Mouse (Mus musculus) heart, adult 2 months (tissue): ENCODE measurements at regions not wholly inside any gene's neighbourhood (a gene's known extent, or its start where the extent isn't known, plus 50 kb on each side); places are given as distances from the start of the nearest gene placed in this dataset.

Experiments
- CTCF ChIP-seq: fragments of 200-600 bp; IDR thresholded peaks from 2 replicates; pipeline ENCODE4 v1.8.1; 2022; ENCODE audit warnings: antibody characterized with exemption, mild to moderate bottlenecking, moderate library complexity
- EP300 ChIP-seq: fragments of 200-500 bp; IDR thresholded peaks from 2 replicates; pipeline ENCODE4 v1.6.1; 2011; ENCODE audit warnings: low read depth, low read length, control low read depth; ENCODE audit not compliant: insufficient read depth
- POLR2A ChIP-seq: fragments of 200-500 bp; IDR thresholded peaks from 2 replicates; pipeline ENCODE4 v1.6.1; 2011; ENCODE audit warnings: mild to moderate bottlenecking, low read depth, low read length, control low read depth; ENCODE audit not compliant: insufficient read depth

- TF ChIP-seq EP300 (no peak), CTCF (no peak), POLR2A (no peak)
Measured at GRCm38 (mm10) chr16:29985126-29985931, 78.9 kb upstream of the Hes1 start.
